Mouse (Mus musculus) embryo, embryonic 9.5 days (tissue): ENCODE results near the gene Zfp319.

Experiments
- DNase-seq: peaks from one replicate; pipeline ENCODE4 v3.0.0-alpha.2; 2017; ENCODE audit errors: extremely low spot score

Gene Zfp319

DNA sequence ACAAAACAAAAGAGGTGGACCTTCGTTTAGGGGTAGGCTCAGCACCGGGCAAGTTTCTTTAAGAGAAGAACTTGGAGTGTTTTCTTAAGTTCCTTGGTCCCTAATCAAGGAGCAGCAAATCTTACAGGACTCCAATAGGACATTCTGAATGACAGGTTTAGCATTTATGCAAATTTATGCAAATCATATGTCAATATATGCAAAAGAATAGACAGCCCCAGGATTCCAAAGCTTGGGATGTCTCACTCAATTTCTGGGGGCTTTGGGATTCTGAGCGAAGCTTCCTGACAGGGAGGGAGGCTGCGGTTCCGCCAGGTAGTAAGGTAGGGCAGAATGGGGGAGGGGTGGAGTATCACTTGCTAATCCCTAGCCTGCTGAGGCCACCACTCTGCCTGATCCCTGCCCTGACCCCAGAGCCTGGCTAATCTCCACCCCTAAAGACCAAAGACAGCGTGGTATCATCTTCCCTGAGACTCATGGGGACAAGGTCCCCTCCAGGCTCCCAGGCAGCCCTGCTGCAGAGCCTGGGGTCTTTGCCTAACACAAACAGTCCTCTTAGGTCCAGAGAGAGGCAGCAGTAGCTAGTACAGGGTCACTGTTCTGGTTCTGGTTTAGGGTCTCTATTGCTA is 21.3 kb downstream of the Zfp319 start, which contains the start of gene Tepp:
Gene Tepp (plus strand): TSS at position 225 of the 629 bp plus-strand sequence.
- no peak for DNase-seq

DNA sequence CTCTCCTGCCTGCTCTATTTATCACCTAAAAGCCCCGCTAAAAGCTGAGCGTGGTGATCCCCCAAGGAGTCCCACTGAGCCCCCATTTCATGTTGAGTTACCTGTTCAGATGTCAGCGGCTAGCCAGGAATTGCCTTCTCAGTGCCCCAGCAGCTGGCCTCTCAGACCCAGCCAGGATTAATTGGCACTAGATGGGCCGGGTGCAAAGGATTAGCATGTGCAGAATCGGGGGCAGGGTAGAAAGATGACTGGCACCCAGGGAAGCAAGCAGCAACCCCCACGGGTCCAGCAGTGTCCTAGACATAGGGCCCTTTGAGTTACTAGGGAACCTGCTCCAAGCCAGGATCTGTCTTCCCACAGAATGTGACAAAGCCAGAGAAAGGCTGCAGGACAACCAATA is 25.3 kb downstream of the Zfp319 start, which contains the start of gene Cngb1:
Gene Cngb1 (minus strand): TSS at position 155 of the 400 bp plus-strand sequence.
- no peak for DNase-seq

DNA sequence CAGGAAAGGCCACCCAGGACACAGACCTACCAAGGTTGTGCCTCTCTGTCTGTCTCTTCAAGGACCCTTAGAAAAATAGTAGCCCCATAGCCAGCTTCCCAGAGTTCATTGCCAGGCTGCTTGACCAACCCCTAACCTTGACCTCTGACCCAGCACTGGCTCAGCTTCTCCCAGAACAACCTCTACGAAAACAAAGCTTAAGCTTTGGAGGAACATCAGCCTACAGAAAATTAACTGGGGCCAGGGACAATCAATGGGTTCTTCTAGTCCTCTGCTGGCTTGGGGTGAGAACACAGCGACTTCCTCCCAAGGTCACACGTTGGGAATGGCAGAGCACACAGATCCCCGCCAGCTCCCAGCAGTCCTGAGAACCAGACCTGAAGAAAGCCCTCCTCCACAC is 26.2 kb downstream of the Zfp319 start:
- DNase-seq = no peak

DNA sequence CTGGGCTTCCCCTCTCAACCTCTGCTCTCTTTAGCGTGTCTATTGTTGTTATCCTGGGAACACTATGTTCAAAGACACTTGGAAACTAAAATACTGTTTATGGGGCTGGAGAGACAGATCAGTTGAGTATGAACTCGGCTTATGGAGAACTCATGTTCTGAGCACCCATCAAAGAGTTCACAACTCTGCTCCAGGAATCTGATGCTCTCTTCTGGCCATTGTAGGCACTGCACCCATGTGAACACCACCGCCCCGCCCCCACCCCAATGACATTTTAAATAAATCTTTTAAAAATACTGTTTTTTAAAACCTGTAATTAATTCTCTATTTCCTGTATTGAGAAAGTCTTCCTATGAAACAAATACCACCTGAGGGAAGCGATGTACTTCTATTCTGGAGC is 29.3 kb downstream of the Zfp319 start:
- peak; percentile 28 for DNase-seq

DNA sequence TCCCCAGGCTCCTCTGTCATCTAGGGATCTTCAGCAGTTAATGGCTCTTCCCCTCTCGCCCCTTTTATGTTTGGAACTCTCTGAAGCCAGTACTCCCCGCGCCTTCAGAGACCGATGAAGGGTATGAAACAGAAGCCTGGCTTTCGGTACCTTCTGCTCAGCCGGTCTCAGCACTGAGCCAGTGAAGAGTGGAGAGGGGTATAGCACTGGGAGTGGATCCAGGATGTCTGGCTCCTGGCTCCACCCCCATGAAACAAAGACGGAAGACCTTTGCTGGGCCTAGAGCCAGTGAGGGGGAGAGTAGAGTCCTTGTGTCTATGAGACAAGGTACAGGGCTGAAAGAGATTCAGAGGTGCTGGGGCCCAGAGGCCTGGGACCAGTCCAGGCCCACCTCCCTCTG is 37.9 kb downstream of the Zfp319 start:
- DNase-seq = no peak

DNA sequence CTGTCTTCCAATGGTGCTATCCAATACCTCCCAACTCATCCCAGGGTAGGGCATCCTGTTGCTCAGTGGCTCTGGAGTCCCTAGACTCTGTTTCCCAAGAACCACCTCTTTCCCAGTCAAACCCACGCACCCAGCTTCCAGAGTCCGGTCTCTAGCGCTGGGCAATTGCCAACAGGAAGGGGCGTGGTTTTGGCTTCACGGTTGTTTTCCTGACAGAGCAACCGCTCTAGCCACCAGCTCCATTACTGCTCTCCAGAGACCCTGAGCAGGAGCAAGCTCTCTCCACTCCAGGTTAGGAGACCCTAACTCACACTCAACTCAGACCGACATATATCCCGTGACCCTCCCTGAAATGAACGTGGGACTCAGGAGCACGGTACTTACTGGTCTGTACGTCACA is 38.6 kb downstream of the Zfp319 start:
- DNase-seq = no peak

DNA sequence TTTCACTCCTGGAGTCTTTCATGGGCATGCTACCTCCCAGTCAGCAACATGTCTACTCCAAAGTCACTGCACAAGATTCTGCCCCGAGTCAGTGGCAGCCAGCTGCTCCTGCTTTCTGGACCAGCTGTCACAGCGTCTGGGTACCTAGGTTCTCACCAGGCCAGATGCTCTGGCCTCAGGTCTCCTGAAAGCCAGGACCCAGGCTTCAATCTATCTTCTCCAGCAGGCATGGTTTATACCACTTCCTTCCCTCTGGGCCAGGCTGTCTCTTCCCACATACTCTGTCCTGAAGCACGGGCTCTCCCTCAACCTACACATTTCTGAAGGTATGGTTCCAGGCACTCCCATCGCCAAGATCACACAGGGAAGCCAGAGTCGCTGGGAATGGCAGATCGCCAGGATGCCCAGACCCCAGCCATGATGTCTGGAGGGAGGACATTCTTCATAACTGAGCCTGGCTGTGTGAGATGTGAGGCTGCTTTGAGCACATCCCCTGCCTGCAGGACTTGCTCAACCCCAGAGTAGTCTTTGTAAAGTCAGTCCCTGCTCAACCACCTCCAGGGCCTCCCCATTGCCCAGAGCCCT is 42.6 kb downstream of the Zfp319 start:
- DNase-seq = no peak

DNA sequence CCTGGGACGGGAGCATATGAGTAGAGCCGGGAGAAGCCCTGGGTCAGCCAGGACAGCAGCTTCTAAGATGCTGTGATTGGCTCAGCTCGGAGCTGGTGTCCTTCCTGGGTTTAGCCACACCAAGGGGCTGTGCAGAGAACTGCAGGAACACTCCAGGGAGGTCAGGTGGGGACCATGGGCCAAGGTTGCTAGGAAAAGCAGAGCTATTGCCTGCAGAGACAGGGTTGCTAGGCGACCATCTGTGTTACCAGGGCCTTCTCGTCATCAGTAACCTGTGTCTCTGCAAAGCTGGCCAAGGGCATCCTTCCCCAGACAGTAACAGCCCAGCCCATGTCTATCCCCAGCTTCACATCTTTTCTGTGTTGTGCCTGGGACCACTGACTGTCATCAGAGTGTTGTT is 50.3 kb downstream of the Zfp319 start:
- no peak for DNase-seq
